Mouse (Mus musculus) small intestine, adult 2 months (tissue): ENCODE measurements around the gene Umad1.

ENCODE experiments used
- CTCF ChIP-seq: fragments of 200-500 bp; IDR thresholded peaks from 2 replicates; pipeline ENCODE4 v1.5.1; 2012; ENCODE audit warnings: low read depth, mild to moderate bottlenecking, control low read depth, inconsistent platforms, low read length, moderate library complexity, mixed read lengths; ENCODE audit not compliant: insufficient replicate concordance, insufficient read length; ENCODE audit errors: extremely low read depth
- POLR2A ChIP-seq: fragments of 200-500 bp; IDR thresholded peaks from 2 replicates; pipeline ENCODE4 v1.6.1; 2012; ENCODE audit warnings: low read depth, mild to moderate bottlenecking, control low read depth, inconsistent platforms, low read length, moderate library complexity

DNA sequence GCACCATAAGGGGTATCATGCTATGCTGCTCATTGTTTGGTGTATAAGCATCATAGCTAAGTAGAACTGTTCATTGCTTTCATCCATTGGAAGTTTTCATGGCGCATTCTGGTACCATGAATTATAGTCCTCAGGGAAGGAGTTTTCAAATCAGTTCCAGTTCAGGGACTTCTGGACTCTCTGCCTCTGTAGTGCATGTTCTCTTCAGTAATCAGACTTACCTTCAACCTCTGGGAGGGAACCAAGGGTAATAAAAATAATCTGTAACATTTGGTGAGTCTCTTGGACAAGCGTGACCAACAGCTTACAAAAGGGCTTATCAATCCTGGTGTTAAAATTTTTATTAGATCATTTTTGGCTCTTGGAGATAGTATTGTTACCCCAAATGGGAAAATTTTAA is 60.5 kb downstream of the Umad1 start:
- TF ChIP-seq CTCF, result no peak
- TF ChIP-seq POLR2A, result no peak
